Mouse (Mus musculus): ENCODE measurements at regions not wholly inside any gene's neighbourhood (a gene's known extent, or its start where the extent isn't known, plus 50 kb on each side); places are given as distances from the start of the nearest gene placed in this dataset.

- in situ Hi-C loops (cut with MboI, MseI), result loop anchor here (10.0 kb wide), 1 partner anchor 62 kb away; no protein-coding TSS in a partner anchor
Measured at GRCm38 (mm10) chr3:104712711-104713110, 68.1 kb upstream of the Ppm1j start.

DNA sequence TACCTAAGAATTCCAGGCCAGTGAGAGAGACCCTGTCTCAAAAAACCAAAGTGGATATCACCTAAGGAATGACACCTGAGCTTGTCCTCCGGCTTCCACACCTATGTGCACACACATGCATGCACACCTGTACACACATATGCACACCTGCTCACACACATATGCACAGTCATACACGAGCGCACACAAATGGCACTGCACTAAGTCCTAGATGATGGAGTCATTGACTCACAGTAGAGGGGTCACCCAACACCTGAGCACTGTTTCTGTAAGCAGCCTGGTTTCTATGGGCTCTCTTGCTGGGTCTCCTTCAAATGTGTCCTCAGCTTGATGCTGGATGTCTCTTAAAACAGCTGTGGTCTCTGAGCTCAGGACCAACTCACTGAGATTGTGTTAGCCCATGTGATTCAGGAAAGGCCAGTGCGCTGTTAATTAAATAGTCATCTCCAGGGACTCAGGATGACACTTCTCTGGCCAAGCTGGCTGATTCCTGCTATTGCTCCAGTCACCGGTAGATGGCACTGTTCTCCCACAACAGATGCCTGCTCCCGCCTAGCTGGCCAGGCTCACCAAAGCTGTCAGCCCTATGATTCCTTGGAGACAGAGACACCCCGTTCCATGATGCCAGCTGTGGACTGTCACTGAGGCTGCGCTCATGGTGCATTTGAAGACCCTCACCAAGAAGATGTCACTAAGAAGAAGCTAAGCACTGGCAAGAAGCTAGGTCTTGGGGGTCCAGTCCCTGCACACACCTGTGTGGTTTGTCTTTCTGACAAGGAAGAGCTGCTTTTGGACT, 66.8 kb upstream of the Ppm1j start:
- in situ Hi-C loops (cut with MboI, MseI), result loop anchor here (10.0 kb wide), 1 partner anchor 61 kb away; no protein-coding TSS in a partner anchor

DNA sequence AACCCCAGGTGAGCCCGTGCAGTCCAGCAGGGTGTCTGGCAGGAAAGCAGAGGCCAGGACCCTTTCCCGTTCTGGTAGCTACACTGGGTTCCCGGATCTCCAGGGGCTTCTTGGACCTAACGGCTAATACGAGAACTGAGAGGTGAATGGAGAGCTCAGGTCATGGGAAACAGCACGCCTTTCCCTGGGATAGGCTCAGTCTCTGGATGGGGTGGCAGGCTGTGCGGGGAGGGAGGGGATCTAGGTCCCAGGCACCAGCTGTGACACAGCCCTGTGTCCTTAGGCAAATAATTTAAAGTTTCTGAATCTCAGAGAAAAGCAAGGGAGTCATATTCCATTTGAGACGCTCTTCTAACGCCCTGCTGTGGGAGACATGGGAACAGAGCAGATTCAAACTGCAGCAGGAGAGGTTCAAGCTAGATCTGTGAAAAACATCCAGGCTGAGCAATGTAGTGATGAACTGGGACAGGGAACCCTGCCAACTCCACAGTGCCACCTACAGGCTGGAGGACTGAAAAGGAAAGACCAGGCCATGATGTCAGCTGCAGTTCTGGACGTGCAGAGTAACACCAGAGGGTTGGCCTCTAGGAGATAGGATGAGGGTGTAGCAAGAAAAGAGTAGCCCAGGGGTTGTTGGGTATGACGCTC, 66.1 kb upstream of the Ppm1j start:
- in situ Hi-C loops (cut with MboI, MseI), result loop anchor here (10.0 kb wide), 1 partner anchor 60 kb away; no protein-coding TSS in a partner anchor
